Mouse (Mus musculus) cerebellum, adult 8-10 months (tissue): ENCODE measurements around the gene Smim7.

Source experiments
- DNase-seq: peaks from one replicate; pipeline ENCODE4 v3.0.0; 2022

Gene Smim7

DNA sequence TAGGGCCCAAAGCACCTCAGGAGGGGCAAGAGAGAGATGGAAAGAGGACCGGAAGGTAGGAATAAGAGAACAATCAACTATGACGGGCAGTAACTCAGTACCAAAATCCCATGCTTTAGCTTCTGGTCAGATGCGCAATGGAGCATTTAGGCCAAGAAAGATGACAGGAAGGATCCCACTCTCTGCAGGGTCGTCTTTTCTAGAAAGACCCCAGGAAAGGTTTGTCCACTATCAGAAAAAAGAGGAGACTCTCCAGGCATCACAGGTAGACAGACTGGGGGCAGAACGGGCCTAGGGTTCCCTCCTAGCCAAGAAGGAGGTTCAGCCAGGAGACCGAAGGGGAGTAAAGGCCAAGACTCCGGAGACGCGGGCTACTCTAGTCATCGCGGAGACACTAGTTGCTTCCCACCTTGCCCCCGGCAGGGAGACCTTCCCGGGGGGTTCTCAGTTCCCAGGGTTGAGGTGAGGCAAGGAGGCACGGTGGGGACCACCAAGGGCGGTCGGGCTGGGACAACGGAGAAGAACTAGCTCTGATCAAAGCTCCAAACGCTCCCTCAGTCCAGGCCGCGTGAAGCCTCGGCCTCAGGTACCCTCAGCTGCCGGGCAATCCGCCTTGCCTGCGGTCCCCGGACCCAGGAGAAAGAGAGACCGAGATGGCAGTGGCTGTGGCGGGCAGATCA, 23.6 kb downstream of the Smim7 start:
- DNase-seq = no peak

- DNase-seq = no peak
Observed at GRCm38 (mm10) chr8:72539234-72539633, 31.7 kb downstream of the Smim7 start.

GRCm38 (mm10) chr8:72534888-72535287, 36.0 kb downstream of the Smim7 start:
- DNase-seq = no peak

- DNase-seq = no peak
Observed at GRCm38 (mm10) chr8:72532103-72532502, 38.8 kb downstream of the Smim7 start.

- DNase-seq = no peak
Observed at GRCm38 (mm10) chr8:72521888-72522287, 49.0 kb downstream of the Smim7 start.

DNA sequence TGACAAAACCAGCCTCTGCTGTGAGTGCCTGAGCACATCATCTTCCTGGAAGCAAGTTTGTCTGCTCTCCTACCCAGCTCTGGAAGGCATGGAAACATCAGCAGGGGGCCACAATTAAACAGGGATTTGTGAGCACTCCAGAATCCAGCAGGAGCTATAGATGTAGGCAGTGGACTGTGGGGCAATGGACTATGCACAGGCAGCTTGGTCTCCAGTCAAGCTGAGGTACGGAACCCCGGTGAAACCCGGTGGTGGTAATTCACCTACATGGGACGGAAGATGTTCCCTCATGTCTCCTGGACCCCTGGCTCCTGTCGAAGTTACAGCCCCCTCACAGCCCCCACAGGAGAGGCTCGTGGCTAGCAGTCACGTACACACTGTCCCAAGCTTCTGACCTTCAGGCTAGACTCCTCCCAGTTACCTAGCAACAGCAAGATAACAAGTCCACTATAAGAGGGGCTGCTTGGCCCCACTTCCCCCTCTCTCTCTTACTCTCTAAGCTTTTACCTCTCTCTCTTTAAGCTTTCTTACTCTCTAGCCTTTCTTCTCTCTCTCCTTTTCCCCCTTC, 53.4 kb downstream of the Smim7 start:
- no peak for DNase-seq
